Mouse (Mus musculus): ENCODE results near the gene Hacl1.

DNA sequence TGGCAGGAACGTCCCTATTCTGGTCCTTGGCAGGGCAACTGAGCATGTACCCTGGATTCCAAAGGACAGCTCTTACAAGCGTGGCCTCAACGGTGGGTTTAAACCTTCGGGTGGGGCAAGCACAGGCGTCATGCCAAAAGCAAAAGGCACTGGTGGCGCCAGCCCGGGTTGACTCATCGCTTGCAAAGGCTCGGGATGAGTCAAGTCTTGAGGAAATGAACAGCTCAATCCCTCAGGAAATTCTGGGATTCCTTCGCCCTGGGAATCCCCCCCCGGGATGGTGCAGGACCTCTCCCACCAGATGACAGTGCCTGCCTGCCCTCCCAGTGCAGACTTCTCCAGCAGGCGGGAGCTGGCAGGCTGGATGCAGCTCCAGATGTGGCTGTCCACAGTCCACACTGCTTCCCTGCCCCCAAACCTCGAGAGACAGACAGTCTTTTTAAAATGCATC lies 28.1 kb upstream of the Hacl1 start:
- TF ChIP-seq CTCF (IDR thresholded peaks at IDR 0.05; ENCODE audit: control insufficient read depth, insufficient read depth, low read length): no peak
- no peak for TF ChIP-seq POLR2A (IDR thresholded peaks at IDR 0.05; ENCODE audit: borderline replicate concordance, control insufficient read depth, low read depth, low read length)
